Mouse (Mus musculus) mouse embryonic stem cell (cell line): ENCODE measurements around the gene Frmd4b.

Experiments used
- in situ Hi-C, 2 experiments: fragments of 300-500 bp; cut with MboI; formaldehyde crosslinking; loops; 1 replicate in 1 of 2; 3 replicates in 1 of 2; pipeline ENCODE4 v1.14.3; 2019 to 2020; ENCODE audit warnings: low sequenced_read_pairs in 2 of 2, low pct_unique_long_range_greater_than_20kb in 1 of 2, mixed read lengths in 1 of 2; ENCODE audit not compliant: unreplicated experiment in 1 of 2

Frmd4b gene

GRCm38 (mm10) chr6:97617266-97617743 lies at the start of gene Frmd4b:
TSS of gene Frmd4b (minus strand) at chr6:97617541.
- in situ Hi-C loops, result no loop called here

GRCm38 (mm10) chr6:97666417-97666816 lies 49.1 kb upstream of the Frmd4b start:
- in situ Hi-C loops, result no loop called here

GRCm38 (mm10) chr6:97658921-97659320 lies 41.6 kb upstream of the Frmd4b start:
- in situ Hi-C loops, result no loop called here

GRCm38 (mm10) chr6:97655986-97656385 lies 38.6 kb upstream of the Frmd4b start:
- in situ Hi-C loops, result no loop called here

GRCm38 (mm10) chr6:97647501-97647900 lies 30.2 kb upstream of the Frmd4b start:
- in situ Hi-C loops, result no loop called here

GRCm38 (mm10) chr6:97623330-97623729 lies 6.0 kb upstream of the Frmd4b start:
- in situ Hi-C loops, result no loop called here

- in situ Hi-C loops, result no loop called here
These were observed 4.9 kb upstream of the Frmd4b start for GRCm38 (mm10) chr6:97622236-97622635.

GRCm38 (mm10) chr6:97617774-97618173 lies 433 bp upstream of the Frmd4b start:
- in situ Hi-C loops, result no loop called here

GRCm38 (mm10) chr6:97616658-97617265 lies 579 bp downstream of the Frmd4b start:
- in situ Hi-C loops, result no loop called here

- in situ Hi-C loops, result no loop called here
These were observed 1.4 kb downstream of the Frmd4b start for GRCm38 (mm10) chr6:97615901-97616461.

GRCm38 (mm10) chr6:97614179-97614578 lies 3.2 kb downstream of the Frmd4b start:
- in situ Hi-C loops, result no loop called here

- in situ Hi-C loops, result no loop called here
These were observed 4.5 kb downstream of the Frmd4b start for GRCm38 (mm10) chr6:97612861-97613260.

GRCm38 (mm10) chr6:97610051-97610450 lies 7.3 kb downstream of the Frmd4b start:
- in situ Hi-C loops, result no loop called here

- in situ Hi-C loops, result no loop called here
These were observed 9.7 kb downstream of the Frmd4b start for GRCm38 (mm10) chr6:97607646-97608045.

GRCm38 (mm10) chr6:97595218-97595617 lies 22.1 kb downstream of the Frmd4b start:
- in situ Hi-C loops, result no loop called here

GRCm38 (mm10) chr6:97594589-97594988 lies 22.8 kb downstream of the Frmd4b start:
- in situ Hi-C loops, result no loop called here

- in situ Hi-C loops, result no loop called here
These were observed 27.1 kb downstream of the Frmd4b start for GRCm38 (mm10) chr6:97590230-97590629.

GRCm38 (mm10) chr6:97589581-97589980 lies 27.8 kb downstream of the Frmd4b start:
- in situ Hi-C loops, result no loop called here

GRCm38 (mm10) chr6:97589031-97589430 lies 28.3 kb downstream of the Frmd4b start:
- in situ Hi-C loops, result no loop called here

GRCm38 (mm10) chr6:97586606-97587005 lies 30.7 kb downstream of the Frmd4b start:
- in situ Hi-C loops, result no loop called here
